Comparison of ENCODE assay signal across 8 mouse cellular contexts in genomic region chr5:99728027-99728451, GRCm38 (mm10). TPM values are rescaled to one million over a fixed set of nuclear protein-coding genes. Genes with fewer than 3 reads are reported as not detected.
DNase-seq lines count a peak whose midpoint lies in the region; ATAC-seq and TF ChIP-seq lines count a peak whose summit lies in the region.

No protein-coding gene starts in this region.

- peaks cover 19% of the 10 kb centered on the region for H3K4me1 ChIP-seq in heart, embryonic 10.5 days
- H3K4me1 ChIP-seq in bone marrow macrophage, adult 2 months (ENCODE audit: control insufficient read depth, insufficient read depth, low read length) = no peaks in the 10 kb centered on the region
- H3K4me1 ChIP-seq in midbrain, embryonic 14.5 days (ENCODE audit: control insufficient read depth, insufficient read depth, low read length) = peaks cover 14% of the 10 kb centered on the region

- H3K27me3 ChIP-seq in heart, embryonic 10.5 days (ENCODE audit: insufficient read depth, poor library complexity, severe bottlenecking) = peaks cover 22% of the 10 kb centered on the region; the same call in 1 of the 2 replicates
- H3K27me3 ChIP-seq in midbrain, embryonic 14.5 days (ENCODE audit: control insufficient read depth, insufficient read depth, low read length) = peaks cover 17% of the 10 kb centered on the region

- peak overlapping the region; percentile 82 for H3K9ac ChIP-seq in midbrain, embryonic 14.5 days (replicated peaks; ENCODE audit: low read length)

- TF ChIP-seq CTCF in bone marrow macrophage, adult 2 months (IDR thresholded peaks at IDR 0.05; ENCODE audit: low read depth, low read length) = no peak

- H3K4me3 ChIP-seq in heart, embryonic 10.5 days = peak overlapping the region; percentile 86
- peak overlapping the region; percentile 40; the same call in 1 of the 2 replicates for H3K4me3 ChIP-seq in bone marrow macrophage, adult 2 months (ENCODE audit: insufficient read depth, low read length)
- H3K4me3 ChIP-seq in midbrain, embryonic 14.5 days (replicated peaks; ENCODE audit: low read depth, low read length) = peak overlapping the region; percentile 69

- peak overlapping the region; percentile 96 for H3K4me2 ChIP-seq in midbrain, embryonic 14.5 days (ENCODE audit: low read length)

- no peak for DNase-seq in heart, embryonic 10.5 days (ENCODE audit: low spot score)
- DNase-seq in heart, adult 8-10 months (ENCODE audit: low spot score) = no peak
- DNase-seq in forelimb bud, embryonic 11.5 days (ENCODE audit: low read depth, low spot score) = peak; percentile 85
- peak; percentile 9 for DNase-seq in kidney, postnatal 10 days
- DNase-seq in midbrain, embryonic 14.5 days = peak; percentile 72
- no peak for DNase-seq in adipocyte (ENCODE audit: low spot score)

- H3K36me3 ChIP-seq in heart, embryonic 10.5 days = no peaks in the 10 kb centered on the region
- H3K36me3 ChIP-seq in midbrain, embryonic 14.5 days (ENCODE audit: control insufficient read depth, insufficient read depth, low read length) = no peaks in the 10 kb centered on the region

- 0% methylated on average over 15 of the region's 15 CpGs for WGBS in heart, embryonic 10.5 days
- under 1% methylated on average over 15 of the region's 15 CpGs for WGBS in midbrain, embryonic 14.5 days

- TF ChIP-seq POLR2A in bone marrow macrophage, adult 2 months (IDR thresholded peaks at IDR 0.05; ENCODE audit: borderline replicate concordance, low read depth, low read length) = no peak

- no peak overlapping the region for H3K27ac ChIP-seq in heart, embryonic 10.5 days
- H3K27ac ChIP-seq in bone marrow macrophage, adult 2 months (ENCODE audit: insufficient read depth, low read depth, low read length) = no peak overlapping the region
- peak overlapping the region; percentile 87 for H3K27ac ChIP-seq in midbrain, embryonic 14.5 days (replicated peaks; ENCODE audit: low read depth, low read length)

- H3K9me3 ChIP-seq in heart, embryonic 10.5 days = no peaks in the 10 kb centered on the region
- H3K9me3 ChIP-seq in midbrain, embryonic 14.5 days (ENCODE audit: control insufficient read depth, low read length) = no peaks in the 10 kb centered on the region

- 0 out of 2 replicates have a peak, but pooled peaks have one; percentile 29 for ATAC-seq in midbrain, embryonic 14.5 days (ENCODE audit: low FRiP score, low TSS enrichment)
- ATAC-seq in inflammation-experienced regulatory T-cells, adult 6 months = no peak

RNA-seq across cellular contexts. Expression of gene Rasgef1b, which starts 0.8 kb away (rescaled TPM):
- 20.6 and 31.1 TPM in 2 replicates for polyA plus RNA-seq in heart, embryonic 10.5 days (2016; fragmentation: Nextera tagmentation; extraction: Ambion mirVana)
- 10 to 100 TPM in 1 of 4 experiments, 1 to 10 TPM in 3; 6.4 to 12.0 (median 9.1) TPM for total RNA-seq in heart, adult 8-10 months (2022)
- polyA plus RNA-seq in bone marrow macrophage, adult 2 months (2012; ENCODE audit: insufficient read depth, insufficient read length, missing spikeins) = 42.1 and 46.5 TPM in 2 replicates
- polyA plus RNA-seq in midbrain, embryonic 14.5 days (2014; fragmentation: Nextera tagmentation; extraction: Ambion mirVana) = 59.5 and 75.6 TPM in 2 replicates
- 1 to 10 TPM; 1.6 to 3.3 (median 2.5) TPM for polyA plus RNA-seq in inflammation-experienced regulatory T-cells, adult 6 months (2017; shearing (Covaris generic))

Comparison
In these comparisons a context has a peak if more than half of its experiments do, and no peak if none do; other contexts are left out.
1. DNase-seq: peak in forelimb bud, embryonic 11.5 days (single experiment), kidney, postnatal 10 days (single experiment) and midbrain, embryonic 14.5 days (single experiment); none in heart, embryonic 10.5 days (single experiment), heart, adult 8-10 months (single experiment) and adipocyte (single experiment).
2. Peak in every context shown above with its lines, with median percentiles within 50 percentile points of each other: H3K4me3 ChIP-seq.